Mouse (Mus musculus): ENCODE measurements around the gene Rs1. TPM values are rescaled to one million over a fixed set of nuclear protein-coding genes. Genes with fewer than 3 reads are reported as not detected.

Gene Rs1
- polyA plus RNA-seq, 1 experiment from 2014 or later = not detected

DNA sequence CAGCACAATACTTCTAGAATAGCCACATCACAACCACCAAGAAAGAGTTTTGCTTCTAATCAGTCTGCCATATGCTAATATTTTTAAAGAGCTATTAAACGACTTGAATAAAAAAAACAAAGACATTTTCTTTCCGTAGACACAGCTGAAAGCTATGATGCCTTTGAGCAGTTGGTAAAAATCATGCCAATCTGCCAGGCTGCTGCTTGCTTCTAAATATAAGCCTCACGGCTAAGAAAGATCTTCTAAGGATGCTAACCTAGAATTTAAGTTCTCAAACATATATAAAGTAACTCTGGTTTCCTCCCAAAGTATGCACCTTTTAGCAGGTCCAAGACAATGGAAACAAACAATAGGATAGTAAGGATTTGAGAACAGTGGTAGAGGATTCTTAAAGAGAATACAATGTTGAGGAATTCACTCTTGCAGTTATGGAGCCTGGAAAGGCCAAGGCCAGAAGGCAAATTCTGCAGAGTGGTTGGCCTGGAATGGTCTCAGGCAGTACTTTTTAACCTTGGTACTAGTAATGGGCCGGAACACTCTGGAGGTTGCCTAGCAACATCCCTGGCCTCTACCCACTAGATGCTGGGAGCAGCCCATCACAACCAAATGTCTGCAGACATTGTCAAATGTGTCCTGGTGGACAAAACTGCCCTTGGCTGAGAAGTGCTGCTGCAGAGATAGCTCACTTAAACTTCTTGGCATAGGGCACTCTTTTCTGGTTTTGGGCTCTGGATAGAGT lies 36.8 kb downstream of the Rs1 start:
- Histone ChIP-seq H3K4me3 (replicated peaks) (no peak overlapping the region), H3K27ac (replicated peaks) (no peak overlapping the region), H3K4me2 (no peak overlapping the region), H3K4me1 (no peaks in the 10 kb centered on the region), H3K9ac (replicated peaks) (no peak overlapping the region), H3K27me3 (replicated peaks) (peaks cover 11% of the 10 kb centered on the region; the same call in 1 of the 2 replicates), H3K36me3 (0 out of 2 replicates have a peak, but pooled peaks cover 2% of the 10 kb centered on the region), H3K9me3 (replicated peaks) (no peaks in the 10 kb centered on the region)
- no peak for ATAC-seq (ENCODE audit: low FRiP score)
- 81% methylated on average over 4 of the region's 4 CpGs for WGBS

DNA sequence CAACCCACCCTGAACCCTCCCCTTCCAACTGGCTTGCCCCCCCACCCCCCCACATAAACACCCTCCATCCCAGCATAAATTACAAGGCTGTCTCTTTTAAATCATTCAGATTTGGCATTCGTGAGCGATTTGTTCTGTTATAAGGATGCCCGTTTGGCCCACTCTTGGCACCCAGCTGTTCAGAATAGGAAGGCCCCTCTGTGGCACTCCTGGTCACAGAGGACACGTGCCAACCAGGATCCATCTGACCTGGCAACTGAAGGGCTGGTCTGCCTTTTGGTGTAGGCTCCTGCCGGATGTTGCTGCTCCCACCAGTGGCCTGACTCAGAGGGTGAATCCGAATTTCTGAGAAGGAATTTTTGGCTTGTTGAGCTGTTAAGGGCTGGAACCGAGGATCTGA lies 40.4 kb downstream of the Rs1 start:
- H3K9ac ChIP-seq (replicated peaks) = no peak overlapping the region
- H3K27me3 ChIP-seq (replicated peaks) = peaks cover 5% of the 10 kb centered on the region; the same call in 1 of the 2 replicates
- no peak overlapping the region for H3K27ac ChIP-seq (replicated peaks)
- H3K4me2 ChIP-seq = no peak overlapping the region
- H3K4me1 ChIP-seq = no peaks in the 10 kb centered on the region
- no peak for ATAC-seq (ENCODE audit: low FRiP score)
- H3K9me3 ChIP-seq (replicated peaks) = no peaks in the 10 kb centered on the region
- WGBS = 87% methylated on average over 7 of the region's 7 CpGs
- H3K36me3 ChIP-seq = 0 out of 2 replicates have a peak, but pooled peaks cover 4% of the 10 kb centered on the region
- no peak overlapping the region for H3K4me3 ChIP-seq (replicated peaks)

Other genes with a start within 250 kb of the Rs1 start
- 12.4 and 13.8 TPM in 2 replicates for gene Ppef1, start 32.2 kb upstream of the Rs1 start, polyA plus RNA-seq (2015; fragmentation: Nextera tagmentation; extraction: Ambion mirVana)
- 0.09 and 0.10 TPM in 2 replicates for gene Gja6, start 139.0 kb downstream of the Rs1 start, polyA plus RNA-seq (2015; fragmentation: Nextera tagmentation; extraction: Ambion mirVana)
- 5.2 and 5.3 TPM in 2 replicates for gene Cdkl5, start 226.7 kb downstream of the Rs1 start, polyA plus RNA-seq (2015; fragmentation: Nextera tagmentation; extraction: Ambion mirVana)